Mouse (Mus musculus) liver, embryonic 14.5 days (tissue): ENCODE results near the gene Slc25a27. TPM values are rescaled to one million over a fixed set of nuclear protein-coding genes. Genes with fewer than 3 reads are reported as not detected.
A peak's percentile ranks its signal among the peaks of the same experiment; 100 is the strongest.

Source experiments
- ATAC-seq: fragments of 200-750 bp; cut with Nextera tagmentation; 2 replicates; pipeline ENCODE4 v1.8.0; 2017; ENCODE audit warnings: moderate number of reproducible peaks, mild to moderate bottlenecking, moderate library complexity; ENCODE audit not compliant: insufficient read depth
- DNase-seq, 3 experiments: peaks; one replicate each; pipeline ENCODE4 v3.0.0-alpha.2; 2012 to 2013; ENCODE audit warnings: low read depth in 3 of 3, low spot score in 3 of 3
- H3K27ac ChIP-seq: fragments of 300-500 bp; sonication (generic); 2 replicates; pipeline ENCODE4 v1.5.1; 2014; ENCODE audit warnings: moderate library complexity, mild to moderate bottlenecking, control low read depth, inconsistent platforms
- H3K27me3 ChIP-seq: fragments of 300-500 bp; sonication (generic); 2 replicates; pipeline ENCODE4 v1.6.1; 2014; ENCODE audit warnings: mild to moderate bottlenecking, low read length, moderate library complexity; ENCODE audit not compliant: control insufficient read depth, insufficient read depth
- H3K36me3 ChIP-seq: fragments of 300-500 bp; sonication (generic); replicated peaks from 2 replicates; pipeline ENCODE4 v1.6.1; 2014; ENCODE audit warnings: low read depth; ENCODE audit not compliant: control insufficient read depth, insufficient read depth
- H3K4me1 ChIP-seq, 2 experiments: fragments of 200-500 bp in 1 of 2; fragments of 300-500 bp in 1 of 2; sonication (generic) in 1 of 2; replicated peaks; 2 replicates each; pipeline ENCODE4 v1.6.1; 2012 to 2014; ENCODE audit warnings: antibody characterized with exemption in 1 of 2, inconsistent platforms in 1 of 2, low read length in 1 of 2; ENCODE audit not compliant: control insufficient read depth in 2 of 2, insufficient read depth in 2 of 2
- H3K4me2 ChIP-seq: fragments of 300-500 bp; sonication (generic); 2 replicates; pipeline ENCODE4 v1.6.1; 2014; ENCODE audit warnings: low read depth, mild to moderate bottlenecking, control low read depth, moderate library complexity
- H3K4me3 ChIP-seq, 2 experiments: fragments of 200-500 bp in 1 of 2; fragments of 300-500 bp in 1 of 2; sonication (generic) in 1 of 2; 2 replicates each; pipeline ENCODE4 v1.5.1; 2012 to 2014; ENCODE audit warnings: low read depth in 2 of 2, low read length in 2 of 2, mild to moderate bottlenecking in 2 of 2, control low read depth in 1 of 2, inconsistent platforms in 1 of 2, moderate library complexity in 1 of 2; ENCODE audit not compliant: insufficient read depth in 1 of 2
- H3K9ac ChIP-seq: fragments of 300-500 bp; sonication (generic); replicated peaks from 2 replicates; pipeline ENCODE4 v1.6.1; 2014; ENCODE audit warnings: mild to moderate bottlenecking, control low read depth, moderate library complexity
- H3K9me3 ChIP-seq: fragments of 300-500 bp; sonication (generic); 2 replicates; pipeline ENCODE4 v1.6.1; 2016; ENCODE audit warnings: low read length, mixed read lengths; ENCODE audit not compliant: control insufficient read depth
- CTCF ChIP-seq: IDR thresholded peaks from 2 replicates; pipeline ENCODE4 v1.5.1; 2016; ENCODE audit warnings: antibody characterized with exemption, low read depth, control low read depth
- EP300 ChIP-seq: IDR thresholded peaks from 2 replicates; pipeline ENCODE4 v1.6.1; 2016; ENCODE audit warnings: antibody characterized with exemption, low read depth
- WGBS: fragments of 180-500 bp; shearing (Covaris S2); extraction: QIAGEN DNeasy Blood & Tissue Kit; methylation state at CpG from one replicate; pipeline ENCODE4 v1.1.7; 2014; ENCODE audit not compliant: insufficient replicate concordance; 5-methylcytosine and 5-hydroxymethylcytosine counted together
- polyA plus RNA-seq, 2 experiments: library from polyadenylated mRNA; depleted of rRNA in 1 of 2; stranded (reverse) in 1 of 2; unstranded in 1 of 2; fragments of >200 nt; fragmentation: Nextera tagmentation in 1 of 2; extraction: Ambion mirVana in 1 of 2; gene quantifications; 2 replicates each; pipeline versions ENCODE4 v1.2.1 to v1.2.3; 2012 to 2014

The Slc25a27 gene
- polyA plus RNA-seq, 2 experiments = 0.39 to 0.68 TPM

GRCm38 (mm10) chr17:43684638-43685037, 17.6 kb upstream of the Slc25a27 start:
- H3K27ac ChIP-seq = no peak overlapping the region
- H3K27me3 ChIP-seq = no peaks in the 10 kb centered on the region
- H3K4me3 ChIP-seq = no peak overlapping the region
- no peak for TF ChIP-seq CTCF
- no peak for TF ChIP-seq EP300
- H3K36me3 ChIP-seq = no peaks in the 10 kb centered on the region
- no peaks in the 10 kb centered on the region for H3K9me3 ChIP-seq
- H3K4me2 ChIP-seq = no peak overlapping the region
- H3K4me1 ChIP-seq = no peaks in the 10 kb centered on the region
- 62% methylated on average over 5 of the region's 5 CpGs for WGBS
- H3K9ac ChIP-seq = no peak overlapping the region
- DNase-seq (no peak), ATAC-seq (no peak)

- TF ChIP-seq CTCF = no peak
- H3K9me3 ChIP-seq = no peaks in the 10 kb centered on the region
- DNase-seq = no peak
- H3K27me3 ChIP-seq = no peaks in the 10 kb centered on the region
- H3K4me2 ChIP-seq = no peak overlapping the region
- ATAC-seq = no peak
- 53% methylated on average over 7 of the region's 7 CpGs for WGBS
- no peak overlapping the region for H3K9ac ChIP-seq
- no peaks in the 10 kb centered on the region for H3K4me1 ChIP-seq
- H3K36me3 ChIP-seq = no peaks in the 10 kb centered on the region
- no peak overlapping the region for H3K27ac ChIP-seq
- H3K4me3 ChIP-seq = no peak overlapping the region
These were observed 17.1 kb upstream of the Slc25a27 start for GRCm38 (mm10) chr17:43684086-43684485.

- WGBS = 67% methylated on average over 1 of the region's 1 CpGs
- Histone ChIP-seq H3K27me3 (no peaks in the 10 kb centered on the region), H3K9ac (no peak overlapping the region), H3K27ac (no peak overlapping the region), H3K9me3 (no peaks in the 10 kb centered on the region), H3K4me3 (no peak overlapping the region), H3K4me2 (no peak overlapping the region), H3K4me1 (peaks cover 0 to 6% of the 10 kb centered on the region in 2 experiments; a peak in 2 of 4 replicates), H3K36me3 (no peaks in the 10 kb centered on the region)
- DNase-seq (no peak), ATAC-seq (no peak)
- TF ChIP-seq EP300 (no peak), CTCF (no peak)
These were observed 10.3 kb upstream of the Slc25a27 start for GRCm38 (mm10) chr17:43677317-43677716.

- Histone ChIP-seq H3K27ac (no peak overlapping the region), H3K4me2 (no peak overlapping the region), H3K9me3 (no peaks in the 10 kb centered on the region), H3K9ac (no peak overlapping the region), H3K27me3 (no peaks in the 10 kb centered on the region), H3K4me1 (peaks cover 0 to 8% of the 10 kb centered on the region in 2 experiments; a peak in 2 of 4 replicates), H3K4me3 (no peak overlapping the region), H3K36me3 (no peaks in the 10 kb centered on the region)
- no peak for ATAC-seq
- no peak for TF ChIP-seq EP300
- 0 out of 2 replicates have a peak, but pooled peaks have one; percentile 13 for TF ChIP-seq CTCF
- 67% methylated on average over 1 of the region's 1 CpGs for WGBS
- DNase-seq = no peak
These were observed 9.2 kb upstream of the Slc25a27 start for GRCm38 (mm10) chr17:43676241-43676640.

GRCm38 (mm10) chr17:43675228-43675627, 8.2 kb upstream of the Slc25a27 start:
- TF ChIP-seq CTCF (no peak), EP300 (no peak)
- 45% methylated on average over 1 of the region's 1 CpGs for WGBS
- H3K4me3 ChIP-seq = no peak overlapping the region
- no peaks in the 10 kb centered on the region for H3K27me3 ChIP-seq
- H3K36me3 ChIP-seq = no peaks in the 10 kb centered on the region
- no peak for DNase-seq
- ATAC-seq = no peak
- peaks cover 0 to 8% of the 10 kb centered on the region in 2 experiments; a peak in 2 of 4 replicates for H3K4me1 ChIP-seq
- H3K9me3 ChIP-seq = no peaks in the 10 kb centered on the region
- no peak overlapping the region for H3K27ac ChIP-seq
- H3K9ac ChIP-seq = no peak overlapping the region
- H3K4me2 ChIP-seq = no peak overlapping the region

- H3K4me2 ChIP-seq = no peak overlapping the region
These were observed 4.9 kb upstream of the Slc25a27 start for GRCm38 (mm10) chr17:43671907-43672306.

More at GRCm38 (mm10) chr17:43671907-43672306, 4.9 kb upstream of the Slc25a27 start:
- no peak overlapping the region for H3K4me3 ChIP-seq
- DNase-seq (peak in 1 of 3 experiments; percentile 30), ATAC-seq (no peak)
- H3K36me3 ChIP-seq = no peaks in the 10 kb centered on the region
- WGBS = 50% methylated on average over 4 of the region's 4 CpGs
- no peaks in the 10 kb centered on the region for H3K9me3 ChIP-seq
- no peaks in the 10 kb centered on the region for H3K27me3 ChIP-seq
- H3K4me1 ChIP-seq = peaks cover 0 to 8% of the 10 kb centered on the region in 2 experiments; a peak in 2 of 4 replicates
- H3K9ac ChIP-seq = no peak overlapping the region
- no peak overlapping the region for H3K27ac ChIP-seq
- no peak for TF ChIP-seq CTCF
- no peak for TF ChIP-seq EP300
